Mouse (Mus musculus) naive thymus-derived CD4-positive, alpha-beta T cell, adult 5 months (primary cell): ENCODE measurements around the gene Ap1m2. TPM values are rescaled to one million over a fixed set of nuclear protein-coding genes. Genes with fewer than 3 reads are reported as not detected.

ENCODE experiments used
- polyA plus RNA-seq: library from polyadenylated mRNA; unstranded; fragments of 100-300 nt; shearing (Covaris generic); gene quantifications from one replicate; pipeline ENCODE4 v1.2.1, GENCODE M21; 2017

Gene Ap1m2
- polyA plus RNA-seq, result 5.0 TPM

DNA sequence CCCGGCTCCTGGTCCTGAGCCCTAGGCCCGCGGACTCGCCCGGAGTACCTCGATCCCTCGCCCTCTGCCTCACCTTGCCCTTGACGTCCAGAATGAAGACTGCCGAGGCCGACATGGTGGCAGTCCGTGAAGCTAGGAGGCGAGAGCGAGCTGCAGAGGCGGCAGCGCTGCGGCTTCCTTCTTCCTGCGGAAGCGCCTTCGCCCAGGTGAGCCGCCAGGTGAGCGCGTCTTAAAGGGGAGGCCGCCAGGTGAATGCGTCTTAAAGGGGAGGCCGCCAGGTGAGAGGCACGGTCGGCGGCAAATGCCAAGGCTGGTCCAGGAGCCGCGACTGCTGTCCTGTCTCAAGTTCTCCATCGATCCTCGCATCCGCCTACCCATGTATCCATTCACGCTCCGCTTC is at the start of gene Ap1m2:
Gene Ap1m2 (minus strand): TSS at position 204 of the 400 bp plus-strand sequence.

DNA sequence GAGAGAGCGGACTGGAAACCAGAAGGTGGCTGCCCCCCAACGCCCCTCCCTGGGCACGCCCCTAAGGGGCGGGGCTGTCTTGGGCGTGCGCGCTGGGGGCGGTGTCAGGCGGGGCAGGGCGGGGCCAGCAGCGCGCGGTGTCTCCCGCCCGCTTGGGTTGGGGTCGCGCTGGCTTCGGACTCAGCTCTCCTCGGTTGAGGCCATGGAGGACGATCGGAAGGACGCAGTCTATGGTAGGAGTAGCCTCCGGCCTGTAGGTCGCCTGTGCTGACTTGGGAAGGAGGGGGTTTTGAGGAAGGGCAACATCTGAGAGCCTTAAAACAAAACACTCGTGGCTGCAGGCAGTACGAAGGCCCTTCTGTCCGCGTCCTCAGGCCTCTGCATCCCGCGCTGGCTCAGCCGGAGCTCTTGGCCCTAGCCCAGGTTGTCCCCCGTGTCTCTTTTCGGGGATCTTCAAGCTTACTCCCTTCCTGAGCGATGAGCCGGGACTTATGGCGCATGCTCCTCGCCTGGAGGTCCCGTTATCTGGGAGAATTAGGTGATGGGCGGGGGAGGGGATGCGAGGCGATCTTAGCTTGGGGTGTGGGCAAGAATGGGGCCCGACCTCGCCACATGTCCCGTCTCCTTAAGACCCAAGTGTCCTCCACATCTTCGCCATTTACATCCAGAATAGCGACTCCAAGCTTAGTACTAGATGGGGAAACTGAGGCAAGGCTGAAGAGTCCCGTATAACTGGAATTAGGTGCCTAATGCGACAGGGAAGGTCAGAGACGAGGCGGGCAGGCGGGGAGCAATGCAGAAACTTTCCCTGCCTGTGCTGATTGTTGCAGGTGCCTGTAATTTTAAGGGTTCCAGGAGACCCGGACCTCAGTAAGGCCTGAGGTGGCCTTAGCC is 8.7 kb upstream of the Ap1m2 start, which contains the start of gene Slc44a2:
Gene Slc44a2 (plus strand): TSS at position 80 of the 894 bp plus-strand sequence.

DNA sequence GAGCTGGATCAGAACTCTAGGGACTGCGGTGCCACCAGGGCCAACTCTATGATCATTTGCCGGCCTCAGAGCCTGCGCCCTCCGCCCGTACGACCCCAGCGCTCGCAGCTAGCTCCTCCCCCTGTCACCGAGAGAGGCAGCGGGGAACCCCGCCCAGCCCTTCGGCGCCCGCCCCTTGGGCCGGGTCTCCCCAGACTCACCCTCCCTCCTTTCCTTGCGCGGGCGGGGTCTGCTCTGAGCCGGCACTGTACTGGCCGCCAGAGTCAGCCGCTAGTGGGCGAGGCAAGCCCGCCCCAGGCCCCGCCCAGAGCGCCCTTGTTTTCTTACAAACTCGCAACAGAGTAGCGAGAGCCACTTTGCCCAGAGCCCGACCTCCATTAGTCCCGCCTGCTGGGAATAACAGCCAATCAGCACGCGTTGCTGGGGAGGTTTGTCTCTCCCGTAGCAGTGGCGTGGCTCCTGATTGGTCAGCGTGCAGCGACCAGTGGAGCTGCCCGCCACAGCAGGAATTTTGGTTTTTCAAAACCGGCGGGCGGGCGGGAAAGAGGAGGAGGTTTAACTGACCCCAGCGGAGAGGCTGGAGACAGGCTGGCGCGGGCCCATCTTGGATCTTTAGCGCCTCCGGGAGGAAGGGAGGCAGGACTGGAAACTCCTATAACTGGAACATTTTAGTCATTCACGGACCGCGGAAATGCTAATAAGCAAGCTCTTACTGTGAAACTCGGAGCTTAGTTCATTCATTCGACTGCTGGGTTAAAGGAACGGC is 20.9 kb downstream of the Ap1m2 start, which contains the start of gene Cdkn2d:
Gene Cdkn2d (minus strand): TSS at position 386 of the 766 bp plus-strand sequence.

DNA sequence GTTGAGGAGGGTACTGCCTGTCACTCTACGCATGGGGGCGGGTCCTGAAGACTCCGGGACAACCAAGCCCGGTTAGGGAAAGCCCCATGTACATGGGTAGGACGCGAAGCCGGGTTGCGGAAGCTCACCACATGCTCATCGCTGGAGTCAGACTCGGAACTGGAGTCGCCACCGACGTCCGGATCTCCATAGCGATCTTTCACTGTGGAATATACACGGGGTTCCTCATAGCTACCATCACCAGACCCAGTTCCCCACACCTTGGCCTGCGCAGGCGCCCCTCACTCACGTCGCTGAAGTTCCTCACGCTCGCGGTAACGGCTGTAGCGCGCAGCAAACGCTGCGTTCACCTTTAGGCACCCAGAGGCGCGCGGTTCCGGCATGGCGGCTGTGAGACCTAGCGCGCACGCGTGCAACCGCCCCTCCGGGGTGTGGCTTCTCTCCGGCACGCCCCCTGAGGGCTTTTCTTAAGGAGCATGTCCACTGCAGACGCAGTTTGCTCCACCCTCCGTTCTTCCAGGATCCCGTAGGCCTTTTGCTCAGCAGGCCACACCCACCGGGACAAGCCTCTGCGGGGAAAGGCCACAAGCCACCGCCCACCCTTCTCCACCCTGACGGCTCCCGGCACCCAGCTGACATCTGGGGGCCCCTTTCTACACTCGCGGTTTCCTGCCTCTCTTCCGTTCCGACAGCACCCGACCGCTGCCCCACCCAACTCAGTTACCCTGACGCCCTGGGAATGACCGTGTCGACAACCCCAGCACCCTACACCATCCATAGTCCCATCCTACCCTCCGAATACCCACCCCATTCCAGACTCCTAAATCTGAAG is 24.4 kb downstream of the Ap1m2 start, which contains the start of gene Kri1:
Gene Kri1 (minus strand): TSS at position 399 of the 832 bp plus-strand sequence.

DNA sequence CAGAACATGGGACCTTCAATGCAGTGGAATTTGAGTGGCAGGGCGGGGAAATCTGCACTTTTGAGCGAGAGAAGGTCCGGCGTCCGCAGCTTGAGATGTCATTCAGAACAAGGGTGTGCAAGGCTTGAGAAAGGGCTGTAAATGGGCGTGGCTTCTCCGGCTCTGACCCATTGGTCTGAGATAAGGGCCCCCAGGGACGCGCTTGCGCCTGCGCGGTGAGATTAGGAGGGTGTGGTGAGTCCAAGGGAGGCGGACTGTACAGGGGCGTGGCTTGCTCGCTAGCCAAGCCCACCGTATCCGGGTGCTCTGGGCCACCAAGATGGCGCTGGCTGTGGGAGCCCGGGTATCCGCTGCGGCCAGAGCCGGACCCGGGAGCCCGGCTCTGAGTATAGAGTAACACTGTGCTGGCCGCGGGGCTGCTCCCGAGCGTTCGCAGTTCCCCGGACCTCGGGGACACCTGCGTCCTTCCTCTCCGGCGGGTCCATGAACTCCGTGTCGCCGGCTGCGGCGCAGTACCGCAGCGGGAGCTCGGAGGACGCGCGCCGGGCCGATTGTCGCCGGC is 47.1 kb downstream of the Ap1m2 start, which contains the start of gene Atg4d:
Gene Atg4d (plus strand): TSS at position 294 of the 562 bp plus-strand sequence.

GRCm38 (mm10) chr9:21248326-21248725 is 63.8 kb downstream of the Ap1m2 start, which contains the start of gene S1pr5:
Gene S1pr5, minus strand, starts transcription at chr9:21248443.

Other genes starting within 250 kb of the Ap1m2 start
- not detected for gene Zglp1, start 245.2 kb downstream of the Ap1m2 start, polyA plus RNA-seq
- 0.44 TPM for gene Gm49373, start 239.2 kb downstream of the Ap1m2 start, polyA plus RNA-seq
- gene Fdx1l, start 238.7 kb downstream of the Ap1m2 start, polyA plus RNA-seq, result 35.4 TPM
- 2.2 TPM for gene Gm38431, start 220.3 kb downstream of the Ap1m2 start, polyA plus RNA-seq
- 64.1 TPM for gene Raver1, start 220.3 kb downstream of the Ap1m2 start, polyA plus RNA-seq
- 47.8 TPM for gene Tyk2, start 181.1 kb downstream of the Ap1m2 start, polyA plus RNA-seq
- 278 TPM for gene Cdc37, start 162.4 kb downstream of the Ap1m2 start, polyA plus RNA-seq
- 0.35 TPM for gene Pde4a, start 146.6 kb downstream of the Ap1m2 start, polyA plus RNA-seq
- gene Keap1, start 73.0 kb downstream of the Ap1m2 start, polyA plus RNA-seq, result 31.0 TPM
- not detected for gene S1pr5, start 63.9 kb downstream of the Ap1m2 start, polyA plus RNA-seq
- 59.5 TPM for gene Atg4d, start 47.0 kb downstream of the Ap1m2 start, polyA plus RNA-seq
- 36.7 TPM for gene Kri1, start 24.4 kb downstream of the Ap1m2 start, polyA plus RNA-seq
- gene Cdkn2d, start 20.9 kb downstream of the Ap1m2 start, polyA plus RNA-seq, result 77.2 TPM
- gene Slc44a2, start 8.4 kb upstream of the Ap1m2 start, polyA plus RNA-seq, result 509 TPM
- gene Ilf3, start 55.5 kb upstream of the Ap1m2 start, polyA plus RNA-seq, result 85.5 TPM
- gene Qtrt1, start 99.5 kb upstream of the Ap1m2 start, polyA plus RNA-seq, result 56.2 TPM
- gene Dnm2, start 112.6 kb upstream of the Ap1m2 start, polyA plus RNA-seq, result 331 TPM
- gene Tmed1, start 197.9 kb upstream of the Ap1m2 start, polyA plus RNA-seq, result 2.6 TPM
- 42.4 TPM for gene AB124611, start 213.8 kb upstream of the Ap1m2 start, polyA plus RNA-seq
- 68.4 TPM for gene Carm1, start 234.6 kb upstream of the Ap1m2 start, polyA plus RNA-seq